Mouse (Mus musculus) liver, embryonic 14.5 days (tissue): Measurements from ENCODE around the gene Pde4d. TPM values are rescaled to one million over a fixed set of nuclear protein-coding genes. Genes with fewer than 3 reads are reported as not detected.

ENCODE experiments used
- ATAC-seq: fragments of 200-750 bp; cut with Nextera tagmentation; 2 replicates; pipeline ENCODE4 v1.8.0; 2017; ENCODE audit warnings: moderate number of reproducible peaks, mild to moderate bottlenecking, moderate library complexity; ENCODE audit not compliant: insufficient read depth
- DNase-seq, 3 experiments: peaks; one replicate each; pipeline ENCODE4 v3.0.0-alpha.2; 2012 to 2013; ENCODE audit warnings: low read depth in 3 of 3, low spot score in 3 of 3
- H3K27ac ChIP-seq: fragments of 300-500 bp; sonication (generic); 2 replicates; pipeline ENCODE4 v1.5.1; 2014; ENCODE audit warnings: moderate library complexity, mild to moderate bottlenecking, control low read depth, inconsistent platforms
- H3K27me3 ChIP-seq: fragments of 300-500 bp; sonication (generic); 2 replicates; pipeline ENCODE4 v1.6.1; 2014; ENCODE audit warnings: mild to moderate bottlenecking, low read length, moderate library complexity; ENCODE audit not compliant: control insufficient read depth, insufficient read depth
- H3K36me3 ChIP-seq: fragments of 300-500 bp; sonication (generic); replicated peaks from 2 replicates; pipeline ENCODE4 v1.6.1; 2014; ENCODE audit warnings: low read depth; ENCODE audit not compliant: control insufficient read depth, insufficient read depth
- H3K4me1 ChIP-seq, 2 experiments: fragments of 200-500 bp in 1 of 2; fragments of 300-500 bp in 1 of 2; sonication (generic) in 1 of 2; replicated peaks; 2 replicates each; pipeline ENCODE4 v1.6.1; 2012 to 2014; ENCODE audit warnings: antibody characterized with exemption in 1 of 2, inconsistent platforms in 1 of 2, low read length in 1 of 2; ENCODE audit not compliant: control insufficient read depth in 2 of 2, insufficient read depth in 2 of 2
- H3K4me2 ChIP-seq: fragments of 300-500 bp; sonication (generic); 2 replicates; pipeline ENCODE4 v1.6.1; 2014; ENCODE audit warnings: low read depth, mild to moderate bottlenecking, control low read depth, moderate library complexity
- H3K4me3 ChIP-seq, 2 experiments: fragments of 200-500 bp in 1 of 2; fragments of 300-500 bp in 1 of 2; sonication (generic) in 1 of 2; 2 replicates each; pipeline ENCODE4 v1.5.1; 2012 to 2014; ENCODE audit warnings: low read depth in 2 of 2, low read length in 2 of 2, mild to moderate bottlenecking in 2 of 2, control low read depth in 1 of 2, inconsistent platforms in 1 of 2, moderate library complexity in 1 of 2; ENCODE audit not compliant: insufficient read depth in 1 of 2
- H3K9ac ChIP-seq: fragments of 300-500 bp; sonication (generic); replicated peaks from 2 replicates; pipeline ENCODE4 v1.6.1; 2014; ENCODE audit warnings: mild to moderate bottlenecking, control low read depth, moderate library complexity
- H3K9me3 ChIP-seq: fragments of 300-500 bp; sonication (generic); 2 replicates; pipeline ENCODE4 v1.6.1; 2016; ENCODE audit warnings: low read length, mixed read lengths; ENCODE audit not compliant: control insufficient read depth
- CTCF ChIP-seq: IDR thresholded peaks from 2 replicates; pipeline ENCODE4 v1.5.1; 2016; ENCODE audit warnings: antibody characterized with exemption, low read depth, control low read depth
- EP300 ChIP-seq: IDR thresholded peaks from 2 replicates; pipeline ENCODE4 v1.6.1; 2016; ENCODE audit warnings: antibody characterized with exemption, low read depth
- WGBS: fragments of 180-500 bp; shearing (Covaris S2); extraction: QIAGEN DNeasy Blood & Tissue Kit; methylation state at CpG from one replicate; pipeline ENCODE4 v1.1.7; 2014; ENCODE audit not compliant: insufficient replicate concordance; 5-methylcytosine and 5-hydroxymethylcytosine counted together
- polyA plus RNA-seq, 2 experiments: library from polyadenylated mRNA; depleted of rRNA in 1 of 2; stranded (reverse) in 1 of 2; unstranded in 1 of 2; fragments of >200 nt; fragmentation: Nextera tagmentation in 1 of 2; extraction: Ambion mirVana in 1 of 2; gene quantifications; 2 replicates each; pipeline versions ENCODE4 v1.2.1 to v1.2.3; 2012 to 2014

Pde4d gene
- polyA plus RNA-seq, 2 experiments: 4.9 to 8.6 TPM

DNA sequence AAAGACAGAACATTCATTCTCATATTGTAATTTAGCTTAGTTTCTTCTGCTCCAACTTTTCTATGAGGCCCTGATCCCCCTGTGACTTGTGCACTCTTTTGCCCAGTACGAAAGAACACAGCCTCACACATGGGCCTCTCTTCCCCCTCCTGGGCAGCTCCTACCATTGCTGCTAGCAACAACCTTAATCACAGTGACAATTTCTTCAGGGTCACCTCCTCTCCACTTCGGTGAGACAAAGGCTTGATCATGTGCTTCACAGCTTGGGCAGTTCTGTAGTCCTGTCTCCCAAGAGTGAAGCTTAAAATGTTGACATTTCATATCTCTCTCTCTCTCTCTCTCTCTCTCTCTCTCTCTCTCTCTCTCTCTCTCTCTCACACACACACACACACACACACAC lies 953.2 kb downstream of the Pde4d start:
- H3K36me3 ChIP-seq: no peaks in the 10 kb centered on the region
- TF ChIP-seq CTCF (no peak), EP300 (no peak)
- no peaks in the 10 kb centered on the region for H3K9me3 ChIP-seq
- H3K4me3 ChIP-seq: no peak overlapping the region
- DNase-seq (no peak), ATAC-seq (no peak)
- H3K27me3 ChIP-seq: no peaks in the 10 kb centered on the region
- H3K9ac ChIP-seq: no peak overlapping the region
- H3K27ac ChIP-seq: no peak overlapping the region
- no peak overlapping the region for H3K4me2 ChIP-seq
- 52% methylated on average over 2 of the region's 2 CpGs for WGBS
- H3K4me1 ChIP-seq: no peaks in the 10 kb centered on the region

DNA sequence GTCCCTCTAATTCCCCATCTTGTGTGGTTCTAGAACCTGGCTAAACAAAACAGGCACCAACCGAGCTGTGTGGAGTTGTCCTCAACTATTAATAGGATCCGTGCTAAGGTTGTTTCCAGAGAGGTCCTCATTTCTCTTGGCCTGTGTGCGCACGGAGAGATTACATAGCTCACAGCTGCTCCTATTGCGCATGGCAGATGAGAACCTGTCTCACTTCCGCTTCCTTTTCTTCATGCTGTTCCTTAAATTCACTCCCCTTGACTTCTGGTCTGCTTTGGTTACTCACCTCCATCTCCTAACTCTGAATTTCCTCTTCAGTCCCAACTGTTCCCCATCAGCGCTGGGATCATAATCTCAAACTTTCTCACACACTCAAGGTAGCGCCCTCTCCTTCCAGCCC lies 956.6 kb downstream of the Pde4d start:
- WGBS: 68% methylated on average over 8 of the region's 8 CpGs
- ATAC-seq: no peak
- TF ChIP-seq EP300 (no peak), CTCF (no peak)

DNA sequence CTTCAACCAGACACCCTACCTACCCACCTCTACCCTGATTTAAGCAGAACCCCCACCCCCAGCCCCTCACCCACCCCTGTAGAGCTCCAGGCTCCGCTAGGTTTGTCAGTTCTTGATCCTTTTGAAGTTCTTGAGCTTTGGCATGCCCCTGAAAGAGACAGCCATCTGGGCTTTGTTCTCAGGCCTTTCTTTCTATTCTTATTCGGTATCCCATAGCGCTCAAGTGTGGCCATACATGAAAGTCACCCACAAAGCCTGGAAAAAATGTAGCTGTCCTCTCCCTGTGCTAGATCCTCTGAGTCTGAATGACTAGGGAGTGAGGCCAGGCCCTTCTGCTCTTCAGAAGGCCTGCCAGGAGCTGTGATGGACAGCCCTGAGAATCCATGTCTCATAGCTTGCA lies 957.6 kb downstream of the Pde4d start:
- Histone ChIP-seq H3K4me1 (no peaks in the 10 kb centered on the region), H3K36me3 (no peaks in the 10 kb centered on the region), H3K27ac (no peak overlapping the region), H3K9me3 (no peaks in the 10 kb centered on the region), H3K27me3 (no peaks in the 10 kb centered on the region), H3K9ac (no peak overlapping the region), H3K4me2 (no peak overlapping the region), H3K4me3 (no peak overlapping the region)
- ATAC-seq: no peak
- TF ChIP-seq EP300: no peak
- no peak for DNase-seq
- WGBS: 61% methylated on average over 3 of the region's 3 CpGs

More for the DNA sequence above, 956.6 kb downstream of the Pde4d start:
- H3K27me3 ChIP-seq: no peaks in the 10 kb centered on the region
- no peak overlapping the region for H3K9ac ChIP-seq
- H3K36me3 ChIP-seq: no peaks in the 10 kb centered on the region
- no peaks in the 10 kb centered on the region for H3K4me1 ChIP-seq
- no peaks in the 10 kb centered on the region for H3K9me3 ChIP-seq
- no peak for DNase-seq
- no peak overlapping the region for H3K27ac ChIP-seq
- no peak overlapping the region for H3K4me3 ChIP-seq
- no peak overlapping the region for H3K4me2 ChIP-seq

DNA sequence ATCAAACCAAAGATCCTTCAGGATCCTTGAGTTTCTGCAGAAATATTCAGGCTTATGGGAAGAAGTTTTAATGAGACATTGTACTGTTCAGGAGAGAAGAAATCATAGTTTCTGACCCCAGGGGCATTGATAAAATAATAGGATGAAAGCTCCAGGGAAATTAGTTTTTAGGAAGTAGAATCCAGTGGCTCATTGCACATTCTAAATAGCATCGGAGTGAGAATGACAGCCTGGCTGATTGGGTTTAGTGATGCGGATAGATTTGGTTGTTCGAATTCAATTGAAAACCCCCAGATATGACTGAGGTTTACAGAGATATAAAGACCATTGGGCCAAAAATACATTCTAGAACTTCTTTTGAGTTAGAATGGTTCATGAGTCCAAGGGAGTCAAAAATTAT lies 970.7 kb downstream of the Pde4d start:
- 74% methylated on average over 3 of the region's 3 CpGs for WGBS
- no peaks in the 10 kb centered on the region for H3K27me3 ChIP-seq
- ATAC-seq (no peak), DNase-seq (no peak)
- TF ChIP-seq EP300 (no peak), CTCF (no peak)
- H3K9me3 ChIP-seq: no peaks in the 10 kb centered on the region
- H3K4me1 ChIP-seq: no peaks in the 10 kb centered on the region
- H3K4me3 ChIP-seq: no peak overlapping the region
- H3K9ac ChIP-seq: no peak overlapping the region
- no peak overlapping the region for H3K27ac ChIP-seq
- H3K4me2 ChIP-seq: no peak overlapping the region
- no peaks in the 10 kb centered on the region for H3K36me3 ChIP-seq

DNA sequence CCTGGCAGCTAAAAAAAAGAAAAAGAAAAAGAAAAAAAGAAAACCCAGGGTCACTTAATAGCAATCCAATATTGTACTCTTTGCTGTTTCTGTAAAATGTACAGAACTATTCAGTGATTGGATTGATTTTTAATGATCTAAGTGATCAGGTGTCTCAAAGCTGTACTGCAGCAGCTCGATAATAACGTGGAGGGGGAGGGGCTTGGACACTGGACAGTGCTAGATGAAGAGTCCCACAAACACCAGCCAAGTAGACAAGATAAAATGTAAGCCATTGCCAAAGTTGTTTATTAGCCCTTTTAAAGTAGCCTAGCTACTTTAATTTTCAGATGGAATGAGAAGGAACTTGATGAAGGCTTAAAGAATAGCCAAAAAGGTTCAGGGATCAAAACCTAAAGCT lies 975.2 kb downstream of the Pde4d start:
- Histone ChIP-seq H3K36me3 (no peaks in the 10 kb centered on the region), H3K9me3 (no peaks in the 10 kb centered on the region), H3K4me1 (no peaks in the 10 kb centered on the region), H3K27me3 (no peaks in the 10 kb centered on the region), H3K4me3 (no peak overlapping the region), H3K27ac (no peak overlapping the region), H3K9ac (no peak overlapping the region), H3K4me2 (no peak overlapping the region)
- no peak for TF ChIP-seq EP300
- TF ChIP-seq CTCF: no peak
- ATAC-seq: no peak
- 37% methylated on average over 2 of the region's 2 CpGs for WGBS
- no peak for DNase-seq
